Mouse (Mus musculus) kidney, embryonic 16.5 days (tissue): Measurements from ENCODE around the gene Foxo4. TPM values are rescaled to one million over a fixed set of nuclear protein-coding genes. Genes with fewer than 3 reads are reported as not detected.
A peak's percentile ranks its signal among the peaks of the same experiment; 100 is the strongest.

Experiments used
- ATAC-seq: fragments of 200-750 bp; cut with Nextera tagmentation; 2 replicates; pipeline ENCODE4 v1.8.0; 2017; ENCODE audit warnings: moderate TSS enrichment; ENCODE audit not compliant: low FRiP score, low TSS enrichment
- H3K27ac ChIP-seq: fragments of 300-500 bp; sonication (generic); 2 replicates; pipeline ENCODE4 v1.5.1; 2014; ENCODE audit warnings: low read length
- H3K27me3 ChIP-seq: fragments of 300-500 bp; sonication (generic); 2 replicates; pipeline ENCODE4 v1.6.1; 2014; ENCODE audit warnings: low read length, control low read depth, mixed read lengths; ENCODE audit not compliant: insufficient read depth
- H3K36me3 ChIP-seq: fragments of 300-500 bp; sonication (generic); 2 replicates; pipeline ENCODE4 v1.6.1; 2014; ENCODE audit warnings: low read length, control low read depth, mixed read lengths; ENCODE audit not compliant: insufficient read depth
- H3K4me1 ChIP-seq: fragments of 300-500 bp; sonication (generic); 2 replicates; pipeline ENCODE4 v1.6.1; 2014; ENCODE audit warnings: low read length, control low read depth, mixed read lengths; ENCODE audit not compliant: insufficient read depth
- H3K4me2 ChIP-seq: fragments of 300-500 bp; sonication (generic); replicated peaks from 2 replicates; pipeline ENCODE4 v1.6.1; 2014; ENCODE audit warnings: low read depth, low read length
- H3K4me3 ChIP-seq: fragments of 300-500 bp; sonication (generic); 2 replicates; pipeline ENCODE4 v1.5.1; 2014; ENCODE audit warnings: mild to moderate bottlenecking, low read length
- H3K9ac ChIP-seq: fragments of 300-500 bp; sonication (generic); replicated peaks from 2 replicates; pipeline ENCODE4 v1.6.1; 2014; ENCODE audit warnings: low read length
- H3K9me3 ChIP-seq: fragments of 300-500 bp; sonication (generic); 2 replicates; pipeline ENCODE4 v1.6.1; 2016; ENCODE audit warnings: low read length, control low read depth
- WGBS: fragments of 180-500 bp; shearing (Covaris S2); extraction: QIAGEN DNeasy Blood & Tissue Kit; methylation state at CpG from one replicate; pipeline ENCODE4 v1.1.7; 2014; 5-methylcytosine and 5-hydroxymethylcytosine counted together
- polyA plus RNA-seq: library from polyadenylated mRNA; unstranded; fragments of >200 nt; fragmentation: Nextera tagmentation; extraction: Ambion mirVana; gene quantifications from 2 replicates; pipeline ENCODE4 v1.2.1, GENCODE M21; 2015

Foxo4 gene
- polyA plus RNA-seq = 3.3 and 3.9 TPM in 2 replicates

DNA sequence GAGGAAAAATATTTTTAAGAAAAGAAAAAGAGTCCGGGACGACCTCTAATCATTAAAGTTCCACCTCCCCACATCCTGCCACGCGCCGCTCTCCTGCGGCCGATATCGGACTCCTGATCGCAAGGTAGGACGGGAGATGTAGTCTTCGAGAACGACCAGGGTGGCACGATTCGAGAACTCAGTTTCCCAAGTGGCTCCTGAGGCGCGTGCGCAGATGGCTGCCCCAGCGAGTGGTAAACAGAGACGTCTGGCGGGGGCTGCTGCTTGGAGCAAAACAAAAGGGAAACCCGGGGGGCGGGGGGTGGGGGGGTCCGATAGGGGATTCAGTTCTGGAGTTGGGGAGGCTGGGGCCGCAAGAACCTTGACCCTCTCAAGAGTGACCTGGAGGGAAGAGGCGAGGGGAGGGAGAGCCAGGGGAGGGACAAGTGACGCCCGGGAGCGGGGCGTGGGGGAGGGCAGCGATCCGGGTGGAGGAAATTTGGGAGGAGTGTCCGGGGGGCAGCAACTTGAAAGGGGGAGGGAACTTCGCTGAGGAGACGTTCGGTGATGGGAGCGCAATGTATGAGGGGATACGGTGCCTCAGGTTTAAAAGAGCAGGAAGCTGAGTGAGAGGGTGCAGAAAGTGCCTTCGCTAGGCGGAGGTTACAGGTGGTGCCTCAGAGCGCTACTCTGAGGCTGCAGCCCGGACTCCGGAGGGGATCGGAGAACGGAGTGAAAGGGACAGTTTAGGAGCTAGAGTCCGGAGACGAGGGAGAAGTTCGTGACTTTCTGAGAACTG lies at the start of gene Foxo4:
Foxo4 (plus strand) TSS at position 577 of the 778 bp plus-strand sequence.
- peak; percentile 94 for ATAC-seq
- peaks cover 4% of the 10 kb centered on the region; the same call in 1 of the 2 replicates for H3K9me3 ChIP-seq
- WGBS = 24% methylated on average over 44 of the region's 47 CpGs
- peak within 1 kb of the TSS; percentile 61 for H3K4me3 ChIP-seq
- H3K4me2 ChIP-seq = peak within 1 kb of the TSS; percentile 62
- H3K27me3 ChIP-seq = no peaks in the 10 kb centered on the region
- no peaks in the 10 kb centered on the region for H3K4me1 ChIP-seq
- peak within 1 kb of the TSS; percentile 68; the same call in 1 of the 2 replicates for H3K27ac ChIP-seq
- H3K36me3 ChIP-seq = 0 out of 2 replicates have a peak, but pooled peaks cover 5% of the 10 kb centered on the region
- peak within 1 kb of the TSS; percentile 68 for H3K9ac ChIP-seq

DNA sequence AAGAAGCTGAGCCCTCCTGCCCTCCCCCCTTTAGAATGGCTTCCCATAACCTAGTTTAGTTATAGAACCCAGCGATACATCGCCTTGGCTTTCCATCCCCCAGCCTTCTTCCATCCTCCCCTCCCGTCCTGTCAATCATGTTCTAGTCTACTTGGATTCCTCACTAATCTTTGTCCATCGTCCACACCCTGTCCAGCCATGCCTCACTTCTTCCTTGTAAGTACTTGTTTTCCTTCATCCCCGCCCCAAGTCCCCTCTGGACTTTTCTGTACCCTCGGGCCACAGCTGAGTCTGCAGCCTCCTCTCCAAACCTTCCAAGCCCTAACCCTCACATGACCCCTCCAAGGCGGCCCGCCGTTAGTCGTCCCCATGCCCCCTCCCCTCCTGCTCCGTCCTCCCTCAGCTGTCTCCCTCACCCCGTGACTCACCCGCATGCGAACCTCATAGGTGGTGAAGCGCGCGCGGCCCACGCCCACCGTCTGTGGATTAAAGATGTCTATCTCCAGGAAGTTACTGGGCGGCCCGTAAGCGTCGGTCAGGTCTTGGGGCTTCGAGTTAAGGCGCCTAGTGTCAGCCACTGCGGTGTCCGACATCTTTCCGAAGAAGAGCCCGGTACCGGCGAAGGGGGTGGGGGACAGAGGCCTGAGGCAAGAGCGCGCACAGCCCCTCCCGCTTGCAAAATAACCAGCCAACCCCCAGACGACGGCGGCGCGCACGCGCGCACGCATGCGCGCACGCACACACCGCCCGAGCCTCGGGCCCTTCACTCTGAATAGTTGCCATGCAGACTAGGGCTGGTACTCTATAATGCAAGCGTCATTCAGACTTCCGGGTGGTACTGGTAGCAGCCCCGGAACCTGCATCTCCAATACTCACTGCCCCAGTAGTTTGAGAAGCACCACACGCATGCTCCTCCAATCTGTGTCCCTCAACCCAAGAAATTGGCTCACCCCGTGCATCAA lies 32.2 kb upstream of the Foxo4 start, which contains the start of gene Snx12:
Snx12 (minus strand) TSS at position 730 of the 962 bp plus-strand sequence.
- ATAC-seq = peak; percentile 97
- Histone ChIP-seq H3K27ac (peak within 1 kb of the TSS; percentile 65; the same call in 1 of the 2 replicates), H3K27me3 (peaks cover 16% of the 10 kb centered on the region; the same call in 1 of the 2 replicates), H3K4me3 (peak within 1 kb of the TSS; percentile 48), H3K4me2 (peak within 1 kb of the TSS; percentile 60), H3K9ac (peak within 1 kb of the TSS; percentile 62), H3K4me1 (peaks cover 3% of the 10 kb centered on the region; the same call in 1 of the 2 replicates), H3K36me3 (no peaks in the 10 kb centered on the region), H3K9me3 (no peaks in the 10 kb centered on the region)
- 25% methylated on average over 54 of the region's 55 CpGs for WGBS

DNA sequence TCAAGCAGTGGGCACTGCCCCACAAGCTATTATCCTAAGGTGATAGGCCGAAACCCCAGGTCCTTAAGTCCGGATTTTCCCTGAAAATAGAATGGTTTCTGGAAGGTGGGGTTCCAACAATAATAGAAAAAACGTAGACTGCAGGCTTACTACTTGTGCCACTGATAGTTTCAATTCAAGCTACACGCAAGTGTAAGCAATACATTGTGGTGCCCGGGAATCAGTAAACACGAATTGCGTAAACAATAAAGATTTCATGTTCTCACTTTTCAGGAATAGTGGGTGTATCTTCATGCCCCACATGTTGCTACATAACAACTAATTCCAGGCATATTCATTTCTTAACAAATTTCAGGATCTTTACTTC lies 31.5 kb upstream of the Foxo4 start:
- no peaks in the 10 kb centered on the region for H3K9me3 ChIP-seq
- H3K4me3 ChIP-seq = peak overlapping the region; percentile 48
- H3K4me1 ChIP-seq = peaks cover 3% of the 10 kb centered on the region; the same call in 1 of the 2 replicates
- H3K4me2 ChIP-seq = peak overlapping the region; percentile 60
- peaks cover 18% of the 10 kb centered on the region; the same call in 1 of the 2 replicates for H3K27me3 ChIP-seq
- H3K9ac ChIP-seq = peak overlapping the region; percentile 46; the same call in 1 of the 2 replicates
- no peaks in the 10 kb centered on the region for H3K36me3 ChIP-seq
- ATAC-seq = no peak
- H3K27ac ChIP-seq = peak overlapping the region; percentile 65; the same call in 1 of the 2 replicates
- WGBS = 37% methylated on average over 7 of the region's 7 CpGs

DNA sequence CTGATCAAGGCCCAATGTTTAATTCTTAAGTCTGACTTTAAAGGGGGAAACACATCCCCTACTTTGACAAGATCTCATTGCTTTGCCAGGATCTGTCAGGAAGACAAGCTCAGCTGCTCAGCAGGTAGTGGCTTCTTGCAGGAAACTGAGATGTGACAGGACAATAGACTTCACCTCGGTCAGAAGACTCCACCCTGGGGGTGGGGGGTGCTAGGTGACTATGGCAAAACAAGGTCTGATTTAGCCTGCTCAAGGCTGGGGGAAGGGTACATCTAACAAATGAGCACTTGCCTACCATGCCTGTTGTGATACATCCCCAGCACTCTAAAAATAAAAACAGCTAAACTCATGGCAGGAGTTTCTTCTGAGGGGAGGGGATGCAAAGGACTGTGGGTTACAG lies 9.3 kb upstream of the Foxo4 start:
- peaks cover 6% of the 10 kb centered on the region; the same call in 1 of the 2 replicates for H3K27me3 ChIP-seq
- no peaks in the 10 kb centered on the region for H3K4me1 ChIP-seq
- no peak for ATAC-seq
- H3K9ac ChIP-seq = no peak overlapping the region
- H3K4me3 ChIP-seq = no peak overlapping the region
- H3K4me2 ChIP-seq = no peak overlapping the region
- 24% methylated on average over 1 of the region's 1 CpGs for WGBS
- no peaks in the 10 kb centered on the region for H3K9me3 ChIP-seq
- no peaks in the 10 kb centered on the region for H3K36me3 ChIP-seq
- H3K27ac ChIP-seq = no peak overlapping the region

DNA sequence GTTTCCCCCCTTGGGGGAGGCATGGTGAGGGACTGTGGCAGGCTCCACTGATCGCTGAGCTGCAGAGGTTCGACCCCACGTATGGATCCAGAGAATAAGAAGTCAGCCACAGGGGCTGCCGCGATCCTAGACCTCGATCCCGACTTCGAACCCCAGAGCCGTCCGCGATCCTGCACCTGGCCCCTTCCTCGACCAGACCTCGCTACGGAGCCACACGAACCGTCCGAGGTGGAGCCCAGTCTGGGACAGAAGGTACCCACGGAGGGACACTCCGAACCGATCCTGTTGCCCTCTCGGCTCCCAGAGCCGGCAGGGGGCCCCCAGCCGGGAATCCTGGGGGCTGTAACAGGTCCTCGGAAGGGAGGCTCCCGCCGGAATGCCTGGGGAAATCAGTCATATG lies 412 bp downstream of the Foxo4 start:
- H3K27ac ChIP-seq = peak overlapping the region; percentile 68; the same call in 1 of the 2 replicates
- peak overlapping the region; percentile 61 for H3K4me3 ChIP-seq
- H3K4me2 ChIP-seq = peak overlapping the region; percentile 62
- H3K36me3 ChIP-seq = 0 out of 2 replicates have a peak, but pooled peaks cover 5% of the 10 kb centered on the region
- peak overlapping the region; percentile 68 for H3K9ac ChIP-seq
- no peaks in the 10 kb centered on the region for H3K4me1 ChIP-seq
- no peaks in the 10 kb centered on the region for H3K27me3 ChIP-seq
- ATAC-seq = peak; percentile 53
- 19% methylated on average over 26 of the region's 26 CpGs for WGBS
- peaks cover 4% of the 10 kb centered on the region; the same call in 1 of the 2 replicates for H3K9me3 ChIP-seq

DNA sequence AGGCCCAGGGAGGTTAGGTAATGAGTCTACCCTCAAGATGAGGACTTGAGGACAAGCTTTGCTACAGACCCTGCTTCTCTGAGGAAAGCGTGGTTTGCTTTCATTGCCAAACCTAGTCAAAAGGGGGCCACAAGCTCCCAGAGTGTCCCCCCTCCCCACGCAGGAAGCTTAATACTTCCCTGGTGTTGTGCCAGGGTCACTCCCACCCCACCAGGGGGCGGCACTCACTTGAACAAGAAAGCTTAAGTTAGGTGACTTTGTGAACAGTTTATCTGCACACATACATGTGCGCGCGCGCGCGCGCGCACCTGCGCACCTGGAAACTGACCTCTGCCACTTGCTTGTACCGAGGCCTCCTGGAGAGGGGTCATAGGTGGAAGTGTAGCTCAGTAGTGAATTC lies 2.3 kb downstream of the Foxo4 start:
- Histone ChIP-seq H3K9ac (no peak overlapping the region), H3K36me3 (0 out of 2 replicates have a peak, but pooled peaks cover 5% of the 10 kb centered on the region), H3K4me2 (peak overlapping the region; percentile 62; the same call in 1 of the 2 replicates), H3K9me3 (peaks cover 4% of the 10 kb centered on the region; the same call in 1 of the 2 replicates), H3K27me3 (no peaks in the 10 kb centered on the region), H3K4me1 (peaks cover 12% of the 10 kb centered on the region), H3K4me3 (peak overlapping the region; percentile 61; the same call in 1 of the 2 replicates), H3K27ac (no peak overlapping the region)
- ATAC-seq = no peak
- WGBS = 84% methylated on average over 13 of the region's 13 CpGs

DNA sequence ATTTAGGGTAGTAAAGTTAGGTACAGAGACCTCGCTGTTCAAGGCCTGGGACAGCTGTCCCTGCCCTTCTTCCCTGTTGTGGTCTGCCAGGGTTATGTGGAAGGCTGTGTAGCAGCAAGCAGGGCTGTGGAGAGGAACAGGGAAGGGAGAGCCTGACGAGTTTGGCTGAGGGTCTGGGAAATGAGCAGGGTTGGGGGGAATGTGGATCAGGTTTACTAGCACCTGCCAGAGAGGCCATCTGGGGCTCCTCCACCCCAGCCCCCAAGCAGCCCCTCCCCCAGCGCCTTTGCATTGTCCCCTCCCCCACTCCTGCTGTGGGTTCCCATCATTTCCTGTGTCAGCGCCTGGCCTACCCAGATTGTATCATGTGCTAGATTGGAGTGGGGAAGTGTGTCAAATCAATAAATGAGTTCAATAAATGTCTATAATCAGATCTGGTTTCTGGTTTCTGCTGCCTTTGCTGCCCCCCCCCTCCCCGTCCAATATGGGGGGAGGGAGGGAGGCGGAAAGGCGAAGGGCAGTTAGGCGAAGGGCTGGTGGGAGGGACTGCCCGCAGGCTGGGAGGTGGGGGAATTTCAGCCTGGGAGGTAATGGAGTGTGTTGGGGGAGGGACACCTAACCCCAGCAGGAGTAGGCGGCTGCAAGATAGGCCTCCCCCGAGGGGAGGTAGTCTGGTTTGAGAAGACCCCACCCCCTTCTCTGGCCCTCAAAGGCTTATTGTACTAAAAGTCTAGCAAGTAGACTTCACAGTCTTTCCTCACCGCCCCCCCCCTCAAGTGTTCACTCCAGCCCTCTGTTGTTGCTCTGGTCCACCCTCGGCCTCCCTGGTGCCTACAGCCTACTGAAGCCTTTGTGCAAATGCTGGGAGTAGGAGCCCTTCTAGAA lies 6.4 kb downstream of the Foxo4 start:
- Histone ChIP-seq H3K4me2 (peak overlapping the region; percentile 7; the same call in 1 of the 2 replicates), H3K27ac (peak overlapping the region; percentile 77), H3K9ac (no peak overlapping the region), H3K27me3 (peaks cover 3% of the 10 kb centered on the region; the same call in 1 of the 2 replicates), H3K9me3 (no peaks in the 10 kb centered on the region), H3K36me3 (0 out of 2 replicates have a peak, but pooled peaks cover 5% of the 10 kb centered on the region), H3K4me1 (peaks cover 12% of the 10 kb centered on the region), H3K4me3 (no peak overlapping the region)
- peak; percentile 85 for ATAC-seq
- WGBS = 24% methylated on average over 11 of the region's 13 CpGs

DNA sequence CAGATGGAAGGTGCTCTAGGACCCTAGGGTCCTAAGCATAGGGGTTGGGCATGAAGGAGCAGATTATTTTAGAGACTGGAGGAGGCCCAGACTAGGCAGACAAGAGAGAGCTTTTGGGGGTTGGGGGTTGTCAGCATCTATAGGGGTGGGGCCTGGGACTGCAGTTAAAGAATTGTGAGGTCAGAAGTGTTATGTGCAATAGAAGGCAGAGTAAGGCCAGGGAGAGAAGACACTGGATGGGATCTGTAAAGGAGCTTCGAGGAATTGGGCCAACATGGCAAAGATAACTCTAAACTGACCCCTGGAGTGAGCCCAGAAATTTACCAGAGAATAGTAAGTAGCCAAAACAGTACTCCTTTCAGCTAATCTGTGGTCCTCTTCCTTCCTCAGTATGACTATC lies 9.6 kb downstream of the Foxo4 start, which contains the start of gene Gm614:
Gm614 (minus strand) TSS at position 101 of the 400 bp plus-strand sequence.
- H3K27ac ChIP-seq = peak within 1 kb of the TSS; percentile 14; the same call in 1 of the 2 replicates
- no peak within 1 kb of the TSS for H3K4me3 ChIP-seq
- H3K27me3 ChIP-seq = peaks cover 5% of the 10 kb centered on the region; the same call in 1 of the 2 replicates
- no peaks in the 10 kb centered on the region for H3K36me3 ChIP-seq
- no peaks in the 10 kb centered on the region for H3K9me3 ChIP-seq
- no peak within 1 kb of the TSS for H3K9ac ChIP-seq
- no peak for ATAC-seq
- WGBS = 74% methylated on average over 1 of the region's 1 CpGs
- H3K4me1 ChIP-seq = peaks cover 12% of the 10 kb centered on the region
- H3K4me2 ChIP-seq = no peak within 1 kb of the TSS
